Mouse (Mus musculus) c-Kit-negative CD71-positive TER-119-positive erythroid progenitor cells, embryonic 14.5 days (primary cell): ENCODE measurements around the gene Trrap.

ENCODE experiments used
- DNase-seq: peaks from one replicate; pipeline ENCODE4 v3.0.0-alpha.2; 2013; ENCODE audit warnings: low read depth, low spot score

Gene Trrap

GRCm38 (mm10) chr5:144780654-144781053 lies 13.1 kb downstream of the Trrap start:
- DNase-seq, result no peak

GRCm38 (mm10) chr5:144786464-144786863 lies 18.9 kb downstream of the Trrap start:
- DNase-seq, result no peak

- DNase-seq, result no peak
Measured at GRCm38 (mm10) chr5:144793374-144793773, 25.8 kb downstream of the Trrap start.

DNA sequence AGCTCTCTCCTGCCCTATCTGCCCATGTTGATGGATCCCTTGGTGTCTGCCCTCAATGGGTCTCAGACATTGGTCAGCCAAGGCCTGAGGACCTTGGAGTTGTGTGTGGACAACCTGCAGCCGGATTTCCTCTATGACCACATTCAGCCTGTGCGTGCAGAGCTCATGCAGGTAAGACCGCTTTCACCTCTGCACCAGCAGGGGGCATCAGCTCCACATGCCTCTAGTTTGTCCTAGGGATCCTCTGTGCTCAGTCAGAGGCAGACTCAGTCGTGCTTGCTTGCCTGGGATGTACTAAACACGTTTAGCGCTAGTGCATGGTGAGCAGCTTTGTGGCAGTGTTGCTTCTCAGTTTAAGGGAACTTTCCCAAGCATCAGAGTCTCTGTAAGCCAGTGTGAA lies 27.2 kb downstream of the Trrap start:
- DNase-seq, result no peak

DNA sequence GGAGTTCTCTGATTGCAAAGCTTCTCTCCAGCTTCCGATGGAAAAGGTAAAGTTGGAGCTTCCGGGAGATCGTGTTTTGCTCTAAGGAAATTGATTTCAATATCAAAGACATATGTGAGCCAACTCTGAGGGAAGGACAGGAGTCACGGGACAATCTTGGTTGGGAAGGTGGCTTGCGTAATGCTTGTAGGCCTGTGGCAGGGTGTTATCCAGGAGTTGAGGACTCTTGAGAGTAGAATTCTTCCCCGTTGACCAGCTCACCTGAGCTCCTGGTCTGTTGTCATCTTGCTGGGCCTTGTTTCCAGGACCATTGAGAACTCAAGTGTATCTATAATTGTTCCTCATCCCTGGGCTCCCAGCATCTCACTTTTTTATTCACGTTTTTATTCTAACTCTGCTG lies 29.6 kb downstream of the Trrap start:
- no peak for DNase-seq

DNA sequence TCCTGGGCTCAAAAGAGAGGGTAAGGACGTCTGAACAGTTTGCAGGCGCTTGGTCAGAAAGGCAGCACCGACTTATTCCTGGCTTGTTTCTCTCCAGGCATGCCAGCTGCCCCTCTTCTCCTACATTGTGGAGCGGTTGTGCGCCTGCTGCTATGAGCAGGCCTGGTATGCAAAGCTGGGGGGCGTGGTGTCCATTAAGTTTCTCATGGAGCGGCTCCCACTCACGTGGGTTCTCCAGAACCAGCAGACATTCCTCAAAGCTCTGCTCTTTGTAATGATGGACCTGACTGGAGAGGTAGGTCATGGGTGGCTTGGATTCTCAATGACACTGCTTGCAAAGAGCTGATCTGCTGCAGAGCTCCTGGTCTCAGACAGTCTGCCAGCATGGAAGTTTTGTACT lies 35.5 kb downstream of the Trrap start:
- DNase-seq, result no peak

DNA sequence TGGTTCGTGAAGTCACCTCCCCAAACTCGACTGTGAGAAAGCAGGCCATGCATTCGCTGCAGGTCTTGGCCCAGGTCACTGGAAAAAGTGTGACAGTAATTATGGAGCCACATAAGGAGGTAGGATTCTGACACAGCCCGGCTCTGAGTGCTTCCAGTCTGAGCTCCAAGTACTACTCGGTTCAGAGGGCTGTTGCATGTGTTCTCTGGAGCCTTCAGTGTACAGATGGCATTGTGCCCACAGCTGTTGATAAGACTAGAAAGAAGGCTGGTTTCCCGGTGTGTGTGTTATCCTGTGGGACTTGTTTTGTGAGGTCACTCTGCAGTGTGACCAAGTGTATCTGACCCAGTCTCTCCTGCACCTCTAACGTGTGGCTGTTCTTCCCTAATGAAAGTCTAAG lies 36.6 kb downstream of the Trrap start:
- no peak for DNase-seq

DNA sequence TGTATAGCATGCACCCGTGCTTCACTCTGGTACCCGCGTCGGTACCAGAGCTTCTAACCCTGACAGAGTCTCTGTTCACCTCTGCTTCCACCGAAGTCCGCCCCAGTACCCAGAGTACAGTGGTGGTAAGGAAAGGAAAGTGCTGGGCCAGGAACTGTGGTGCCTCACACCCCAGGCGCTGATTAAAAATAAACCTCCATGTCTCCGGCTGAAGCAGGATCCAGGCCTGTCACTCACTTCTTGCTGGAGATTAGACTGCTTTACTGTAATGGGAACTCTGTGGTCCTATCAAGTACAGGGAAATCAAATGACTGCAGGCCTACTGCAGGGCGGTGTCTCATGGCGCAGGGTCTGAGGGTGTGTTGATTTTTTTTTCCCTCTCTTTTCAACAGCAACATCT lies 39.4 kb downstream of the Trrap start:
- no peak for DNase-seq

DNA sequence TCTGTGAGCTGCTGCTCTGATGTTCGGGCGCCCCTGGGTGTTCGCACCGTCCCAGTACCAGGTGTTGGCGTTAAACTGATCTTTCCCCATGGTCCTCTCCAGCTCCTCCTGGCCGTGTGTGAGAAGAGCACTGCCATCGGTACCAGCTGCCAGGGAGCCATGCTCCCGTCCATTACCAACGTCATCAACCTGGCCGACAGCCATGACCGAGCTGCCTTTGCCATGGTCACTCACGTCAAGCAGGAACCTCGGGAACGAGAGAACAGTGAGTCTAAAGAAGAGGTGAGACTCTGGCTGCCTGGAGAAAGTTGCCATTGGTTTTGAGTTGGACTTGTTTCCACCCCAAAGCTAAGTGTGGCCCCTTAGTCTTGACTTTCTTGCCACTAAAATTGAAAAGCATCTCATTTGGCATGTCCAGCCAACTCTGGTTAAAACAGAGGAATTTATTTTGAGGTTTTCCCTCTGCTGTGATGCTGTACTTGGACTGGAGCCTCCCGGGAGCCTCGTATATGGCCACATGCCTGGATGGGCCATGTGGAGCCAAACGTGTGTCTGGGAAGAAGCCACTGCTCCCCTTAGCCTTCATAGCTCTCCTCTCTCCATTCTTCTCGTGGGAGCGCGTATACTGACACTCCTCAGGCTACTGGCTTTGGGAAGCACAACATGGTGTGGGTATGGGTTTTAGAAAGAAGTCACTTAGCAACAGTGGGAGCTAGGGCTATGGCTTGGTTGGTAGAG lies 61.0 kb downstream of the Trrap start:
- DNase-seq, result no peak

GRCm38 (mm10) chr5:144829631-144830030 lies 62.1 kb downstream of the Trrap start:
- DNase-seq, result no peak

- no peak for DNase-seq
Measured at GRCm38 (mm10) chr5:144831840-144832469, 64.4 kb downstream of the Trrap start.

GRCm38 (mm10) chr5:144836100-144836499 lies 68.6 kb downstream of the Trrap start:
- DNase-seq, result no peak

DNA sequence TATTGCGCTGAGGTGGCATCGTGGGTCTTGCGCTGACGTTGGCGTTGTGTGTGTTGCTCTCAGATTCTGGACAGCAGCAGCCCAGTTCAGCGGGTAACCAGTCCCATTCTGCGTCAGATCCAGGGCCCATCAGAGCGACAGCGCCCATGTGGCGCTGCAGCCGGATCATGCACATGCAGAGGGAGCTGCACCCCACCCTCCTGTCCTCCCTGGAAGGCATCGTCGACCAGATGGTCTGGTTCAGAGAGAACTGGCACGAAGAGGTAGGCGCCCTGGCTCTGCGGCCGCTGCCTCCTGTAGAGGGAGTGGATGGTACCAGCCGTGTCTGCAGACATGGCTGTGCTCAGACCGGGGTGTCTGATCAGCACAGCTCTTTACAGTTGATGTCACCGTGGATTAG lies 77.8 kb downstream of the Trrap start:
- DNase-seq, result no peak

DNA sequence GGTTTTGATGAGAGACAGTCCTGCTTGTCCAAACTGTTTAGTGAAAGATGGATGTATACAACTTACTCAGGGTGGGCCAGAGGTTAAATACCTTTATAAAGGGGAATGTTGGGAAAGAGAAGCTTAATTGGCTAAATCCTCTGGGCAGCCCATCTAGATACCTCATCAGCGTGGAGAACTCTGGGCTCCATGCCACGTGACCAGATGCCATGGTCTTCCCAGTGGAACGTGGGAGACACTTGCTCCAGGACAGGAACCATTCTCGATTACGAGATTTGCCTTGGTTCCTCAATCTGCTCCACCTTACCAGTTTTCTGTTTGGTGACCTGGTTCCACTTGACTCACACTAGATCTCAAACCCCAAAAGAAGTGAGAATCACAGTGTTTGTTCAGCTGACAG lies 81.2 kb downstream of the Trrap start:
- DNase-seq, result no peak

DNA sequence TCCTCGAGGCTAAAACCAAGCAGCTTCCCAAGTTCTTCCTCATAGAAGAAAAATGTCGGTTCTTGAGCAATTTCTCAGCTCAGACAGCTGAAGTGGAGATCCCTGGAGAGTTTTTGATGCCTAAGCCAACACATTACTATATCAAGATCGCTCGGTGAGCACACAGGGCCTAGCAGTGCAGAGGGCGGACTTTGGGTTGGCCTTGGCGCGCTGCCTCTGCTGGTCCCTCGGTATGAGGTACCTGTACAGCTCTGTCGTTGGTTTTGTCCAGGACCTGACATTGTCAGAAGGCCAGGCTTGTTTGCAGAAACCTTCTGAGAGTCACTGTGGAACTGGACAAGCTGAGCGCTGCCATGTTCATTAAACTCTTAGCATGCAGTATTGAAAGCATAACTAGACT lies 82.4 kb downstream of the Trrap start:
- no peak for DNase-seq

GRCm38 (mm10) chr5:144851820-144852219 lies 84.3 kb downstream of the Trrap start:
- no peak for DNase-seq

GRCm38 (mm10) chr5:144853931-144854330 lies 86.4 kb downstream of the Trrap start:
- no peak for DNase-seq

GRCm38 (mm10) chr5:144855936-144856335 lies 88.4 kb downstream of the Trrap start:
- DNase-seq, result no peak

- DNase-seq, result no peak
Measured at GRCm38 (mm10) chr5:144858527-144858926, 91.0 kb downstream of the Trrap start.

- no peak for DNase-seq
Measured at GRCm38 (mm10) chr5:144859284-144859683, 91.8 kb downstream of the Trrap start.

- no peak for DNase-seq
Measured at GRCm38 (mm10) chr5:144860913-144861312, 93.4 kb downstream of the Trrap start.

DNA sequence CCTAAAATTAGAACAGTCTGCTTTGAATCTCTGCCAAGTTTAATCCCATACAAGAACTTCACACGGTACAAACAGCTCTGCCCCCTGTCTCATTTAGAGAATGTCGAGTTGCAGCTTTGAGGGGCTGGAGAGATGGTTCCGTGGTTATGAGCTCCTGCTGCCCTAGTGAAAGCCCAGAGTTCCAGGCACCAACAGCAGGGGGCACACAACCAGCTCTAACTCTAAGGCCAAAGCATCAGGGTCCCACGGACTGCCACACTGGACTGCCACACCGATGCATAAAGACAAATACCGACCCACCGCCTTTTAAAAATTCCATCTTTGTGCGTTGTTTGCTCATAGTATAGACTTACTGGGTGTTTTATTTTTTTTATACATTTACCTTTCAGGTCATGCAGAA lies 99.4 kb downstream of the Trrap start:
- DNase-seq, result no peak

- DNase-seq, result no peak
Measured at GRCm38 (mm10) chr5:144869466-144869865, 101.9 kb downstream of the Trrap start.

- no peak for DNase-seq
Measured at GRCm38 (mm10) chr5:144870782-144871181, 103.2 kb downstream of the Trrap start.
